Mouse (Mus musculus) liver, embryonic 15.5 days (tissue): ENCODE data around the gene Fam189a1. TPM values are rescaled to one million over a fixed set of nuclear protein-coding genes. Genes with fewer than 3 reads are reported as not detected.

Experiments used
- ATAC-seq: fragments of 200-750 bp; cut with Nextera tagmentation; 2 replicates; pipeline ENCODE4 v1.8.0; 2017; ENCODE audit warnings: moderate number of reproducible peaks, mild to moderate bottlenecking, moderate library complexity; ENCODE audit not compliant: insufficient read depth
- H3K27ac ChIP-seq: fragments of 300-500 bp; sonication (generic); replicated peaks from 2 replicates; pipeline ENCODE4 v1.5.1; 2015; ENCODE audit warnings: mild to moderate bottlenecking, inconsistent platforms
- H3K27me3 ChIP-seq: fragments of 300-500 bp; sonication (generic); 2 replicates; pipeline ENCODE4 v1.6.1; 2015; ENCODE audit warnings: mild to moderate bottlenecking, inconsistent platforms
- H3K36me3 ChIP-seq: fragments of 300-500 bp; sonication (generic); replicated peaks from 2 replicates; pipeline ENCODE4 v1.6.1; 2015; ENCODE audit warnings: moderate library complexity, mild to moderate bottlenecking, inconsistent platforms
- H3K4me1 ChIP-seq: fragments of 300-500 bp; sonication (generic); replicated peaks from 2 replicates; pipeline ENCODE4 v1.6.1; 2015; ENCODE audit warnings: inconsistent platforms
- H3K4me2 ChIP-seq: fragments of 300-500 bp; sonication (generic); 2 replicates; pipeline ENCODE4 v1.6.1; 2015; ENCODE audit warnings: moderate library complexity, mild to moderate bottlenecking, inconsistent platforms
- H3K4me3 ChIP-seq: fragments of 300-500 bp; sonication (generic); replicated peaks from 2 replicates; pipeline ENCODE4 v1.5.1; 2015; ENCODE audit warnings: mild to moderate bottlenecking, inconsistent platforms
- H3K9ac ChIP-seq: fragments of 300-500 bp; sonication (generic); 2 replicates; pipeline ENCODE4 v1.6.1; 2015; ENCODE audit warnings: moderate library complexity, mild to moderate bottlenecking, inconsistent platforms
- H3K9me3 ChIP-seq: fragments of 300-500 bp; sonication (generic); replicated peaks from 2 replicates; pipeline ENCODE4 v1.6.1; 2016; ENCODE audit warnings: inconsistent platforms
- WGBS: fragments of 180-500 bp; shearing (Covaris S2); methylation state at CpG from one replicate; pipeline ENCODE4 v1.1.7; 2015; ENCODE audit warnings: mixed read lengths; ENCODE audit not compliant: insufficient replicate concordance; 5-methylcytosine and 5-hydroxymethylcytosine counted together
- polyA plus RNA-seq: library from polyadenylated mRNA; unstranded; fragments of >200 nt; fragmentation: Nextera tagmentation; extraction: Ambion mirVana; gene quantifications from 2 replicates; pipeline ENCODE4 v1.2.1, GENCODE M21; 2015

The Fam189a1 gene
- polyA plus RNA-seq, 1 experiment from 2014 or later = not detected

- 43% methylated on average over 8 of the region's 8 CpGs for WGBS
- H3K27ac ChIP-seq = no peak overlapping the region
- no peaks in the 10 kb centered on the region for H3K4me1 ChIP-seq
- no peaks in the 10 kb centered on the region for H3K9me3 ChIP-seq
- no peak overlapping the region for H3K4me3 ChIP-seq
- H3K36me3 ChIP-seq = no peaks in the 10 kb centered on the region
- no peak overlapping the region for H3K4me2 ChIP-seq
- no peak overlapping the region for H3K9ac ChIP-seq
- H3K27me3 ChIP-seq = no peaks in the 10 kb centered on the region
- no peak for ATAC-seq
These were observed 364.3 kb downstream of the Fam189a1 start for GRCm38 (mm10) chr7:64792031-64792430.

- Histone ChIP-seq H3K27me3 (no peaks in the 10 kb centered on the region), H3K4me3 (no peak overlapping the region), H3K9ac (no peak overlapping the region), H3K4me2 (no peak overlapping the region), H3K4me1 (no peaks in the 10 kb centered on the region), H3K27ac (no peak overlapping the region), H3K9me3 (no peaks in the 10 kb centered on the region), H3K36me3 (no peaks in the 10 kb centered on the region)
- 74% methylated on average over 9 of the region's 9 CpGs for WGBS
- no peak for ATAC-seq
These were observed 365.2 kb downstream of the Fam189a1 start for GRCm38 (mm10) chr7:64791145-64791544.

- Histone ChIP-seq H3K36me3 (no peaks in the 10 kb centered on the region), H3K4me1 (no peaks in the 10 kb centered on the region), H3K27me3 (no peaks in the 10 kb centered on the region), H3K9me3 (no peaks in the 10 kb centered on the region), H3K27ac (no peak overlapping the region), H3K4me2 (no peak overlapping the region), H3K9ac (no peak overlapping the region), H3K4me3 (no peak overlapping the region)
- 49% methylated on average over 3 of the region's 3 CpGs for WGBS
- ATAC-seq = no peak
These were observed 371.3 kb downstream of the Fam189a1 start for GRCm38 (mm10) chr7:64785040-64785439.

- 42% methylated on average over 4 of the region's 4 CpGs for WGBS
- ATAC-seq = no peak
- Histone ChIP-seq H3K4me3 (no peak overlapping the region), H3K9me3 (no peaks in the 10 kb centered on the region), H3K9ac (no peak overlapping the region), H3K27ac (no peak overlapping the region), H3K27me3 (no peaks in the 10 kb centered on the region), H3K4me1 (no peaks in the 10 kb centered on the region), H3K36me3 (no peaks in the 10 kb centered on the region), H3K4me2 (no peak overlapping the region)
These were observed 376.9 kb downstream of the Fam189a1 start for GRCm38 (mm10) chr7:64779501-64779900.

- H3K36me3 ChIP-seq = no peaks in the 10 kb centered on the region
- H3K27ac ChIP-seq = no peak overlapping the region
- 61% methylated on average over 13 of the region's 13 CpGs for WGBS
- H3K27me3 ChIP-seq = no peaks in the 10 kb centered on the region
- no peaks in the 10 kb centered on the region for H3K4me1 ChIP-seq
- no peak overlapping the region for H3K4me2 ChIP-seq
- no peak for ATAC-seq
- no peak overlapping the region for H3K4me3 ChIP-seq
- no peak overlapping the region for H3K9ac ChIP-seq
- H3K9me3 ChIP-seq = no peaks in the 10 kb centered on the region
These were observed 379.5 kb downstream of the Fam189a1 start for GRCm38 (mm10) chr7:64776708-64777489.

- ATAC-seq = no peak
- no peaks in the 10 kb centered on the region for H3K9me3 ChIP-seq
- H3K4me1 ChIP-seq = no peaks in the 10 kb centered on the region
- H3K27me3 ChIP-seq = no peaks in the 10 kb centered on the region
- H3K27ac ChIP-seq = no peak overlapping the region
- H3K4me3 ChIP-seq = no peak overlapping the region
- no peak overlapping the region for H3K4me2 ChIP-seq
- no peak overlapping the region for H3K9ac ChIP-seq
- 46% methylated on average over 10 of the region's 10 CpGs for whole genome bisulfite sequencing
- no peaks in the 10 kb centered on the region for H3K36me3 ChIP-seq
These were observed 382.9 kb downstream of the Fam189a1 start for GRCm38 (mm10) chr7:64773465-64773864.

GRCm38 (mm10) chr7:64770779-64771390 is 385.5 kb downstream of the Fam189a1 start:
- ATAC-seq = no peak
- no peak overlapping the region for H3K4me3 ChIP-seq
- no peak overlapping the region for H3K9ac ChIP-seq
- no peaks in the 10 kb centered on the region for H3K27me3 ChIP-seq
- H3K36me3 ChIP-seq = no peaks in the 10 kb centered on the region
- WGBS = 61% methylated on average over 8 of the region's 8 CpGs
- no peaks in the 10 kb centered on the region for H3K4me1 ChIP-seq
- H3K27ac ChIP-seq = no peak overlapping the region
- H3K9me3 ChIP-seq = no peaks in the 10 kb centered on the region
- H3K4me2 ChIP-seq = no peak overlapping the region

- H3K4me3 ChIP-seq = no peak overlapping the region
- 46% methylated on average over 7 of the region's 7 CpGs for WGBS
These were observed 386.6 kb downstream of the Fam189a1 start for GRCm38 (mm10) chr7:64769768-64770167.

GRCm38 (mm10) chr7:64765595-64765994 is 390.8 kb downstream of the Fam189a1 start:
- H3K36me3 ChIP-seq = no peaks in the 10 kb centered on the region
- H3K27me3 ChIP-seq = no peaks in the 10 kb centered on the region
- no peaks in the 10 kb centered on the region for H3K4me1 ChIP-seq
- H3K4me3 ChIP-seq = no peak overlapping the region
- no peak for ATAC-seq
- H3K4me2 ChIP-seq = no peak overlapping the region
- H3K9me3 ChIP-seq = no peaks in the 10 kb centered on the region
- WGBS = 51% methylated on average over 3 of the region's 3 CpGs
- H3K9ac ChIP-seq = no peak overlapping the region
- H3K27ac ChIP-seq = no peak overlapping the region

More at GRCm38 (mm10) chr7:64769768-64770167, 386.6 kb downstream of the Fam189a1 start:
- H3K27ac ChIP-seq = no peak overlapping the region
- H3K9me3 ChIP-seq = no peaks in the 10 kb centered on the region
- no peak for ATAC-seq
- no peak overlapping the region for H3K4me2 ChIP-seq
- H3K4me1 ChIP-seq = no peaks in the 10 kb centered on the region
- no peak overlapping the region for H3K9ac ChIP-seq
- H3K36me3 ChIP-seq = no peaks in the 10 kb centered on the region
- no peaks in the 10 kb centered on the region for H3K27me3 ChIP-seq

- Histone ChIP-seq H3K4me1 (no peaks in the 10 kb centered on the region), H3K36me3 (no peaks in the 10 kb centered on the region), H3K9me3 (no peaks in the 10 kb centered on the region), H3K9ac (no peak overlapping the region), H3K4me2 (no peak overlapping the region), H3K27ac (no peak overlapping the region), H3K27me3 (no peaks in the 10 kb centered on the region), H3K4me3 (no peak overlapping the region)
- 66% methylated on average over 7 of the region's 7 CpGs for whole genome bisulfite sequencing
- ATAC-seq = no peak
These were observed 401.2 kb downstream of the Fam189a1 start for GRCm38 (mm10) chr7:64755141-64755540.

- no peak overlapping the region for H3K4me2 ChIP-seq
- H3K9me3 ChIP-seq = no peaks in the 10 kb centered on the region
- no peaks in the 10 kb centered on the region for H3K4me1 ChIP-seq
- no peak overlapping the region for H3K4me3 ChIP-seq
- H3K36me3 ChIP-seq = no peaks in the 10 kb centered on the region
- no peak overlapping the region for H3K27ac ChIP-seq
- ATAC-seq = no peak
- no peaks in the 10 kb centered on the region for H3K27me3 ChIP-seq
- no peak overlapping the region for H3K9ac ChIP-seq
- WGBS = 64% methylated on average over 7 of the region's 7 CpGs
These were observed 402.2 kb downstream of the Fam189a1 start for GRCm38 (mm10) chr7:64754161-64754560.
